Mouse (Mus musculus) bone marrow macrophage, adult 2 months (primary cell): ENCODE measurements around the gene Tmem174.

Source experiments
- CTCF ChIP-seq: IDR thresholded peaks from 2 replicates; pipeline ENCODE4 v1.5.1; 2012; ENCODE audit warnings: low read depth, mild to moderate bottlenecking, low read length, moderate library complexity
- POLR2A ChIP-seq: IDR thresholded peaks from 2 replicates; pipeline ENCODE4 v1.6.1; 2012; ENCODE audit warnings: mild to moderate bottlenecking, low read depth, low read length, borderline replicate concordance

DNA sequence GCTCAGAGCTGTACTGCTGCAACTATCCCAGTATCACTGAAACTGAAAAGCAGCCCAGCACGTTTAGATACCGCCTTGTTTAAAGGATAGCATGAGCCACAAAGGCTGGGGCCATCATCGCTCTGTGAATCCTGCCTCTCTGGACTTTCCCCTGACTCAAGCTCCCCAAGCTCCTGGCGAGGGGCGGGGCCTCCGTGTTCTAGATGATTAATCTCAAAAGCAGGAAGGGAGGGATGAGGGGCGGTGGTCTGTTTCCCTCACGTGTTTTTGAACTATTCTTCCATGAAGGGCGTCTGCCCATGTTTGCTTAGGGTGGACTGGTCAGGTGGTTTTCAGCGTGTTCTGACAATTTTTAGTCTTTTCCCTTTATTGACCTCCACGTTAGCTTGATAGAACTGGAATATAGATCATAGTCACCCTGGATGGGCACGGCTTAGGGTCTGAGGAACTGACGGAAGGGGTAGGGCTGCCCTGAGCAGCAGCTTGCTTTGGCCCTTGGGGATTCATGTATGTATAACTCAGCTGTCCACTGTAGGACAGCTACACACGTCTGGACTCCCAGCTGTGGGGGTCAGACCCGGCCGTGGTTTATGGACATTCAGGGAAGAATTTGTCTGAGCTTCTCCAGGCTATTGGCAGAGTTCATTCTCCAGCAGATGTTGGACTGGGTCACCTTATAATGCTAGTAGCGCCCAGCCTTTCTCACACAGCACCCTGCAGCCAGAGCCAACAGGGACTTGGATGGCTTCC, 14.2 kb upstream of the Tmem174 start:
- no peak for TF ChIP-seq CTCF
- TF ChIP-seq POLR2A: no peak
